ENCODE assay signal across 19 mouse cellular contexts in the genomic region with DNA sequence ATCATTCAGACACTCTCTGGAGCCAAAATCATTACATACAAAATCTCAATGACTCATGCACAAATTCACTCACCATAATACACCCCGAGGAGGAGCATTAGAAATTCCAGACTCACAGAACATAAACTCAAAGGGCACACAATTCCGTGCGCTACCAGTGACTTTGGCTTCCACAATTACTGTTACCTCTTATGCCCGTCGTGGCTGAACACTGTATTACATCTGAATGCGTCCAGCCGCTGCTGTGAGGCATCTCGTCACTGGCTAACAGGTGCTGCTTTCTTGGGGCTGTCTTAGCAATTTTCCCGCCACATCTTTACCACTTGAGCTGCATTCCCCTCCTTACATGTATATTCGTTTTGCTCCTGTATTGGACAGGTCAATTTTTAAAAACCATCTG. TPM values are rescaled to one million over a fixed set of nuclear protein-coding genes. Genes with fewer than 3 reads are reported as not detected.
DNase-seq lines count a peak whose midpoint lies in the region; ATAC-seq and TF ChIP-seq lines count a peak whose summit lies in the region.
"Had no signal": no experiment of that assay in that cellular context is flagged by ENCODE, and none has a peak within 500 bp of the region (broad histone marks: within the 10 kb centered on the region; RNA-seq: fewer than 3 reads in every experiment).

No protein-coding gene starts in this region.

- H3K9me3 ChIP-seq in midbrain, embryonic 11.5 days (ENCODE audit: control insufficient read depth, low read length), result no peaks in the 10 kb centered on the region
- H3K9me3 ChIP-seq in midbrain, postnatal 0 days (ENCODE audit: low read length), result no peaks in the 10 kb centered on the region
- H3K9me3 ChIP-seq: G1E had no signal

- H3K36me3 ChIP-seq in midbrain, embryonic 11.5 days (ENCODE audit: control insufficient read depth, insufficient read depth, low read length), result peaks cover 14% of the 10 kb centered on the region
- peaks cover 41% of the 10 kb centered on the region for H3K36me3 ChIP-seq in midbrain, postnatal 0 days (ENCODE audit: insufficient read depth, low read length)

- no peaks in the 10 kb centered on the region for H3K27me3 ChIP-seq in midbrain, embryonic 11.5 days (ENCODE audit: control insufficient read depth, insufficient read depth, low read length)
- H3K27me3 ChIP-seq in midbrain, postnatal 0 days (ENCODE audit: insufficient read depth, low read length), result no peaks in the 10 kb centered on the region
- H3K27me3 ChIP-seq: CH12.LX, Patski had no signal

- TF ChIP-seq CTCF in midbrain, postnatal 0 days (IDR thresholded peaks at IDR 0.05), result no peak

- H3K4me2 ChIP-seq in midbrain, embryonic 11.5 days, result no peak overlapping the region
- H3K4me2 ChIP-seq in midbrain, postnatal 0 days (ENCODE audit: low read depth, low read length, poor library complexity, severe bottlenecking), result no peak overlapping the region

- ATAC-seq in midbrain, embryonic 11.5 days (ENCODE audit: low FRiP score), result no peak
- no peak for ATAC-seq in midbrain, postnatal 0 days (ENCODE audit: low FRiP score)
- ATAC-seq: activated CD4-positive, CD25-positive, alpha-beta regulatory T cell, adult 4 months; CD4-positive, CD25-positive, alpha-beta regulatory T cell, adult 4 months; Patski had no signal

- H3K9ac ChIP-seq in midbrain, embryonic 11.5 days (ENCODE audit: low read length), result no peak overlapping the region
- H3K9ac ChIP-seq in midbrain, postnatal 0 days (replicated peaks; ENCODE audit: low read length, poor library complexity, severe bottlenecking), result no peak overlapping the region

- no peak overlapping the region for H3K27ac ChIP-seq in midbrain, embryonic 11.5 days (ENCODE audit: low read depth, low read length)
- H3K27ac ChIP-seq in midbrain, postnatal 0 days (ENCODE audit: low read depth, low read length), result no peak overlapping the region

- 94% methylated on average over 10 of the region's 10 CpGs for WGBS in midbrain, embryonic 11.5 days
- WGBS in midbrain, postnatal 0 days, result 92% methylated on average over 10 of the region's 10 CpGs

- H3K4me3 ChIP-seq in midbrain, embryonic 11.5 days (ENCODE audit: low read depth, low read length), result no peak overlapping the region
- H3K4me3 ChIP-seq in midbrain, postnatal 0 days (ENCODE audit: low read depth, low read length), result no peak overlapping the region

- no peaks in the 10 kb centered on the region for H3K4me1 ChIP-seq in midbrain, embryonic 11.5 days (ENCODE audit: control insufficient read depth, insufficient read depth, low read length)
- no peaks in the 10 kb centered on the region for H3K4me1 ChIP-seq in midbrain, postnatal 0 days (ENCODE audit: insufficient read depth, low read length)

- peak; percentile 68 for DNase-seq in heart, adult 11 months
- DNase-seq in heart, adult 18-20 months, result no peak
- DNase-seq in midbrain, embryonic 11.5 days (ENCODE audit: low spot score, missing footprints), result peak; percentile 56
- no peak for DNase-seq in midbrain, postnatal 0 days (ENCODE audit: low spot score)
- DNase-seq: adrenal gland, adult 2 months; adrenal gland, adult 8-10 months; adrenal gland, postnatal 10 days; adrenal gland, postnatal 14 days; adrenal gland, postnatal 25 days; adrenal gland, postnatal 36 days; B cell, adult 2 months; cerebellum, adult 11 months; cerebellum, adult 11-12 months; cerebellum, adult 18-20 months had no signal

RNA-seq across cellular contexts. Expression of a gene that starts 26.7 kb away (rescaled TPM):
- total RNA-seq in heart, adult 18-20 months (2021), result 1 to 10 TPM; 1.9 to 2.4 TPM
- polyA plus RNA-seq in midbrain, embryonic 11.5 days (2014; fragmentation: Nextera tagmentation; extraction: Ambion mirVana), result 21.8 and 23.3 TPM in 2 replicates
- 7.7 and 8.2 TPM in 2 replicates for total RNA-seq in midbrain, postnatal 0 days (2014; rRNA removed)
- polyA plus RNA-seq in midbrain, postnatal 0 days (2015; fragmentation: Nextera tagmentation; extraction: Ambion mirVana), result 13.2 and 15.3 TPM in 2 replicates

RNA-seq across cellular contexts. Expression of a gene that starts 56.2 kb away (rescaled TPM):
- total RNA-seq in heart, adult 18-20 months (2021), result 1 to 10 TPM; 5.2 to 5.9 TPM
- polyA plus RNA-seq in midbrain, embryonic 11.5 days (2014; fragmentation: Nextera tagmentation; extraction: Ambion mirVana), result 9.4 and 12.5 TPM in 2 replicates
- 20.7 and 21.7 TPM in 2 replicates for total RNA-seq in midbrain, postnatal 0 days (2014; rRNA removed)
- polyA plus RNA-seq in midbrain, postnatal 0 days (2015; fragmentation: Nextera tagmentation; extraction: Ambion mirVana), result 7.6 and 9.8 TPM in 2 replicates
- polyA plus RNA-seq: activated CD4-positive, CD25-positive, alpha-beta regulatory T cell, adult 4 months; G1E had no signal

Comparison
In these comparisons a context has a peak if more than half of its experiments do, and no peak if none do; other contexts are left out.
1. DNase-seq: peak in heart, adult 11 months (single experiment) and midbrain, embryonic 11.5 days (single experiment); none in heart, adult 18-20 months (0 of 2) and midbrain, postnatal 0 days (single experiment).